10 mouse cellular contexts compared by ENCODE assay signal in genomic region chr12:106310585-106311319, GRCm38 (mm10).
DNase-seq lines count a peak whose midpoint lies in the region; ATAC-seq and TF ChIP-seq lines count a peak whose summit lies in the region.
"Had no signal": no experiment of that assay in that cellular context is flagged by ENCODE, and none has a peak within 500 bp of the region (broad histone marks: within the 10 kb centered on the region; RNA-seq: fewer than 3 reads in every experiment).

No protein-coding gene starts in this region.

- H3K9ac ChIP-seq in heart, embryonic 16.5 days (ENCODE audit: low read length), result peak overlapping the region; percentile 65
- no peak overlapping the region for H3K9ac ChIP-seq in liver, embryonic 14.5 days (replicated peaks)

- no peak for TF ChIP-seq CTCF in liver, embryonic 14.5 days (IDR thresholded peaks at IDR 0.05; ENCODE audit: low read depth)

- 0 out of 2 replicates have a peak, but pooled peaks cover 3% of the 10 kb centered on the region for H3K4me1 ChIP-seq in heart, embryonic 16.5 days (ENCODE audit: control insufficient read depth, insufficient read depth, low read length)
- H3K4me1 ChIP-seq in liver, embryonic 14.5 days (replicated peaks; ENCODE audit: control insufficient read depth in 2 of 2, insufficient read depth in 2 of 2, low read length in 1 of 2), result peaks cover 0 to 2% of the 10 kb centered on the region in 2 experiments; a peak in 1 of 4 replicates

- peak overlapping the region; percentile 81 for H3K4me2 ChIP-seq in heart, embryonic 16.5 days (ENCODE audit: low read depth, low read length)
- peak overlapping the region; percentile 51 for H3K4me2 ChIP-seq in liver, embryonic 14.5 days (ENCODE audit: low read depth)

- peak overlapping the region; percentile 60 for H3K4me3 ChIP-seq in heart, embryonic 16.5 days (ENCODE audit: low read length)
- H3K4me3 ChIP-seq in liver, embryonic 14.5 days (ENCODE audit: insufficient read depth in 1 of 2, low read depth in 2 of 2, low read length in 2 of 2), result peak overlapping the region; percentile 34 to 51

- 2% methylated on average over 34 of the region's 34 CpGs for WGBS in heart, embryonic 16.5 days
- under 1% methylated on average over 34 of the region's 34 CpGs for WGBS in liver, embryonic 14.5 days (ENCODE audit: insufficient replicate concordance)

- DNase-seq in heart, adult 8-10 months (ENCODE audit: low spot score), result peak; percentile 3
- DNase-seq in heart, adult 11 months, result no peak
- peak; percentile 44 to 64 for DNase-seq in CD8-positive naive resting alpha-beta T cell, adult 2 months (ENCODE audit: low read depth in 2 of 2, low spot score in 2 of 2)
- no peak for DNase-seq in liver, embryonic 14.5 days (ENCODE audit: low read depth in 3 of 3, low spot score in 3 of 3)
- DNase-seq in thymus, adult 18-20 months, result peak; percentile 84 to 89
- no peak for DNase-seq in B cell, adult 2 months

- H3K27me3 ChIP-seq in heart, embryonic 16.5 days (ENCODE audit: control insufficient read depth, insufficient read depth, low read length), result no peaks in the 10 kb centered on the region
- H3K27me3 ChIP-seq in liver, embryonic 14.5 days (ENCODE audit: control insufficient read depth, insufficient read depth, low read length), result no peaks in the 10 kb centered on the region
- H3K27me3 ChIP-seq: Patski had no signal

- no peak for TF ChIP-seq EP300 in liver, embryonic 14.5 days (IDR thresholded peaks at IDR 0.05; ENCODE audit: low read depth)

- ATAC-seq in common myeloid progenitor, adult 5-6 weeks (replicated peaks; ENCODE audit: low read depth, poor library complexity, severe bottlenecking), result peak; percentile 36; the same call in 1 of the 2 replicates
- ATAC-seq in heart, embryonic 16.5 days (replicated peaks; ENCODE audit: extremely low read depth, insufficient read depth, low FRiP score), result peak; percentile 61
- ATAC-seq in liver, embryonic 14.5 days (ENCODE audit: insufficient read depth), result no peak
- ATAC-seq: Patski had no signal

- H3K9me3 ChIP-seq in heart, embryonic 16.5 days (replicated peaks; ENCODE audit: control insufficient read depth, low read length), result no peaks in the 10 kb centered on the region
- H3K9me3 ChIP-seq in liver, embryonic 14.5 days (ENCODE audit: control insufficient read depth, low read length), result no peaks in the 10 kb centered on the region

- no peaks in the 10 kb centered on the region for H3K36me3 ChIP-seq in heart, embryonic 16.5 days (ENCODE audit: control insufficient read depth, insufficient read depth)
- H3K36me3 ChIP-seq in liver, embryonic 14.5 days (replicated peaks; ENCODE audit: control insufficient read depth, insufficient read depth, low read depth), result no peaks in the 10 kb centered on the region

- peak overlapping the region; percentile 50; the same call in 1 of the 2 replicates for H3K27ac ChIP-seq in heart, embryonic 16.5 days (ENCODE audit: low read length)
- H3K27ac ChIP-seq in liver, embryonic 14.5 days, result no peak overlapping the region
- H3K27ac ChIP-seq: macrophage had no signal

Comparison
In these comparisons a context has a peak if more than half of its experiments do, and no peak if none do; other contexts are left out.
1. DNase-seq: peak in heart, adult 8-10 months (single experiment), CD8-positive naive resting alpha-beta T cell, adult 2 months (2 of 2) and thymus, adult 18-20 months (2 of 2); none in heart, adult 11 months (single experiment), liver, embryonic 14.5 days (0 of 3) and B cell, adult 2 months (0 of 2).